Mouse (Mus musculus): ENCODE results near the gene Pdgfa.

The Pdgfa gene

DNA sequence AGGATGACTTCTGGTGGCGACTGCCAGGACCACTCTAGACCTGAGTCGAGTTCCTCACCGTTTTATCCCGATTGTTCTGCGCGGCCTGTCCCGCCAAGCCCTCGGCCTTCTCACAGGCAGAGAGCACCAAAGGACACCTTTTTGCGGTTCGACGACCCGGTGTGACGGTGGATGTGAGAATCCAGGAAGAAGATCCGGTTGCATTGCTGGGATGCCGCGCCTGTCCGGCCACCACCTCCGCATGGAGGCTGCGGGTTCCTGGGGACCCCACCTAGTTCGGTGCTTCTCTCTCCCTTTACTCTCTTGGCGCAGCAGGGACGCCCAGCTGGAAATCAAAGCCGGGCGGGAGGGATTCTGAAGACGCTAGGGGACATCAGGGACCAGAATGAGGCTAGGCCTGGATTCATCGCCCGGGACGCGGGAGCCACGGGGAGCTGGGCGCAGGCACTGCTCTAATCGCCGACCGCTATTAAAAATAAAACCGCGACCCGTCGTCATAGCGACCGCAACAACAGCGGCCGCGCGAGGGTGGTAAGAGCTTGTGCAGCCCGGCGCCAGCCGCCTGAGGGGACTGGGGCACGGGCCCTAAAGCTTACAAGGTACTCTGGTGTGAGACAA lies at the start of gene Pdgfa:
TSS of gene Pdgfa (minus strand) at position 200 of the 618 bp plus-strand sequence.
- peak; percentile 66 for DNase-seq (ENCODE audit: low spot score)

DNA sequence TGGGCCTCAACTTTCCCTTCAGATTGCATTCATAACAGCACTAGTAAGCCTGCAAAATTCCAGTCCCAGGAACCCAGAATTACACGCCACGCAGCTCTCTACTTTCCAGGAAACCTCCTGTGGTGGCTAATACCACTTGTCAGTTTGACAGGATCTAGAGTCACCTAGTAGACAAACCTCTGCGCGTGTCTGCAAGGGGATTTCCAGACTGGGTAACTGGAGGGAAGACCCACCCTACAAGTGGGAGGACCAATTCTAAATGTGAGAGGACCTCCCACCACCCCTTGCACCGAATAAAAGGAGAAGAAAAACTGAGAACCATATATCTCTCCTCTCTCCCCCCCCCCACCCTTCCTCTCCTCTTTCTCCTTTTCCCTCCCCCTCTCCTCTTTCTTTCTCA lies 49.5 kb upstream of the Pdgfa start:
- no peak for DNase-seq (ENCODE audit: low spot score)

DNA sequence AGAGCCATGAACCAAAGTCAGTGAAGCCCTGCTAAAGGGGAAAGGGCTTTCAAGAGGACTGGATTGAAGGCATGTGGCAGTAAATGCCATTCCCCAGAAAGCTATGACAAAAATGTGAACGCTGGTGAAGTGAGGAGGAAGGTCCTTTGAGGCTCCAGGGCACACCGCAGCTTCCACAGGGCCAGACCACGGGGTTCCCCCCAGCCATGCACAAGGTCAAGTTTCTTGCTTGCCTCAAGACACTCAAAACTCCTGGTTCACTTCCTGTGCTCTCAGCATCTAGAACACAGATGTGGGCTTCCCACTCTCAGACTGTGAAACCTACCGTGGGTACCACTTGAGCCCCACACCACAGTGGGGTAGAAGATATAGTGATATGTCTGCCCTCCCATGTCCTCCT lies 46.4 kb upstream of the Pdgfa start:
- DNase-seq (ENCODE audit: low spot score): no peak

DNA sequence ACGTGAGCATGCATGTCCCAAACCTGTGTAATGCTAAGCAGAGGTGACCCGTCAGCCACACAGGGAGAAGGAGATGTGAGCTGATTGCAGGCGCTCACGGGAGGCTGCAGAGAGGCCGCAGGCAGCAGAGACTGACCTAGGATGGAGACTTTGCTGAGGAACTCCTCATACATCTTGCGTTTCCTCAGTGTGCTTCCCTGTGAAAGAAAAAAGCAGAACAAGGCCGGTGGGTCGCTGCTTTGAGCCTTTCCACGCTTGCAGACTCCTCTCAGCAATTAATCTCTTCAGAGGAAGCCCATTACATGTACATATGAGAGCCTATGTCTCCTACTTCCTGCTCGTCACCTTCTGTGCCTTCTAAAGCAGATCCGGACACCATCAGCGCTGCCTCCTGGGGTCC lies 45.1 kb upstream of the Pdgfa start:
- no peak for DNase-seq (ENCODE audit: low spot score)

DNA sequence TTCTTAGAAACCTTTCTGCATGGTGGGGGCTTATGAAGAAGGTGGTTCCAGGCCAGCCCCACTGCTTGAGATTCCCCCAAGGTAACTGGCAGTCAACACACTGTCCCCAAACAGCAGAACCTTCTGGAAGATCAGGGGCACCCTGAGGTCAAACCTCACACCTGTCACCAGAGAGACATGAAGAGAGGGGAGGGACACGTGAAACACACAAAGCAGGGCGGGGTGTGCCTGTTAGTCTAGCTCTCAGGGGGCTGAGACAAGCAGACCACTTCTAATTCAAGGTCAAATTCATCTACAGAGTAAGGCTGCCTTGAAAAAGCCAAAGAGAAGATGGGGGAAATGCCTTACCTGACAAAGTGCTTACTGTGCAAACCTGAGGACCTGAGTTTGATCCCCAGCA lies 38.0 kb upstream of the Pdgfa start:
- no peak for DNase-seq (ENCODE audit: low spot score)

DNA sequence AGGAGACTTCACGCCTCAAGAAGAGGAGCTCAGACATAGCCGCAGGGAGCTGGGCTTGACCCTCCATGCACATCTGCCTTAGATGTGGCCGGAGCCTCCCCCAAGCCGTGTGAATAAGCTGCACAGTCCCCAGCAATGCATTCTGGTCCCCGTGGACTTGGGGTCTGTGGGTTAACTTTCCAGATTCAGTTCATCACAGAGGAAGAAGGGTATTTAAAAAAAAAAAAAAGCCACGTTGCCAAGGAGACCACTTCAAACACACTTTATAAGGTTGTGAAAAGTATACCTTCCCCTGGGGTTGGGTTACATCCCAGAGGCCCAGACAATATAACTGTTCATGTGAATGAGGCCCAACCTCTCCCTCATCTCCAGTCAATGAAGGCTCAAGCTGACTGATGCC lies 37.6 kb upstream of the Pdgfa start:
- no peak for DNase-seq (ENCODE audit: low spot score)

DNA sequence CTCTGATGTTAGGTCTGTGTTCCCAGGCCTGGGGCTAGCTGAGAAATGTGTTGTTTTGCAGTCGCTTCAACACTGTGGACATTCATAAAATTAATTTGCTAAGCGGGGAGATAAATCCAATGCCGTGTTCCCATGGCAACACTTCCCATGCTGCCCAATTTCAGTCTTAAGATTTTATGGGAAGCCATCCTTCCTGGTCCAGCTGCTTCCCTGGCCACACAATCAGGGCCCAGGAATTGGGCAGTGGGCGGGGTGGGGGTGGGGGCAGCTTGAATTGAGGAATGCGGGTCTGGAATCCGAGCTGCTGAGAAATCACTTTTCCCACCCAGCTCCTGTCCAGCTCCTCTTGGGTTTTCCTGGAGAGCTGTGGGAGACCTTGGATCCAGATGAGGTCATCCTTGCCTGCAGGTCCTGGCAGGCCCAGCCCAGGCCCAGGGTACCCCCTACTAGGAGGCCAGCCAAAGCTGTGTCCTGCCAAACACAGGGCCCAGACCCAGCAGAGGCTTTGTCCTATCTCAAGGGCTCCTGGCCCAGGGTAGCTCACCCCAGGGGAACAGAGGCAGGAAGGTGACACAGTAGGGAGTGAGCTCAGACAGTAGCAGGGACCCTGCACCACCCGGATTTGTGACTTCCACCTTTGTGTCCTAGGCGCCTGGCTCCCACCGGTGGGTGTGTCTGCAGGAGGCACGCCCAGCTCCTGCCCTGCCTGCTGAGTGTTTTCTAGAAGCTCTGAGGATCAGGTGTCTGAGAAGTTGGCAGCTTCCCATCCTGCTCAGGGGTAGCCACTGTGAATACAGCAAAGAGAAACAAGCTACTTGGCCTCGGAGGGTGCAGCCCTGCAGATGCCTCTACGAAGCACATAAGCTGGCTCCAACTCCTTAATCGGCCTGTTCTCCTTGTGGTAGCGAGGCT lies 36.5 kb upstream of the Pdgfa start:
- DNase-seq (ENCODE audit: low spot score): peak; percentile 48

DNA sequence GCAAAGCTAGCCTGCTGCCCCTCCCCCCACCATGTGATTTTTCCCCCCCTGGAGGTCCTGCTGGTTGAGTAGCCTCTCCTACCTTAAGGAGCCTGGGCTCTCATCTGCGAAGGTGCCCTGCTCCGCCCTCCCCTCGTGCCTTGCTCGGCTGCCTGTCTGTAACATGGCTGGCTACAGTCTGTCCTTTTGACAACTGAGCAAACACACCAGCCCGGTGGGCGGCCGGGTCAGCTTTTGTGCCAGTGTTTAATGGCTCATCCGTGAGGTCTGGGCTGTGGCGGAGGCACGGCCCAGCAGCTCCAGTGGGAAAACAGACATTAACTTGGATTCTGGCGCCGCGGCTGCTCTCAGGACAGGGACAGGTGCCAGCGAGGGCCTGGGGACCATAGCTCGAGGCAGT lies 30.4 kb upstream of the Pdgfa start:
- DNase-seq (ENCODE audit: low spot score): no peak

DNA sequence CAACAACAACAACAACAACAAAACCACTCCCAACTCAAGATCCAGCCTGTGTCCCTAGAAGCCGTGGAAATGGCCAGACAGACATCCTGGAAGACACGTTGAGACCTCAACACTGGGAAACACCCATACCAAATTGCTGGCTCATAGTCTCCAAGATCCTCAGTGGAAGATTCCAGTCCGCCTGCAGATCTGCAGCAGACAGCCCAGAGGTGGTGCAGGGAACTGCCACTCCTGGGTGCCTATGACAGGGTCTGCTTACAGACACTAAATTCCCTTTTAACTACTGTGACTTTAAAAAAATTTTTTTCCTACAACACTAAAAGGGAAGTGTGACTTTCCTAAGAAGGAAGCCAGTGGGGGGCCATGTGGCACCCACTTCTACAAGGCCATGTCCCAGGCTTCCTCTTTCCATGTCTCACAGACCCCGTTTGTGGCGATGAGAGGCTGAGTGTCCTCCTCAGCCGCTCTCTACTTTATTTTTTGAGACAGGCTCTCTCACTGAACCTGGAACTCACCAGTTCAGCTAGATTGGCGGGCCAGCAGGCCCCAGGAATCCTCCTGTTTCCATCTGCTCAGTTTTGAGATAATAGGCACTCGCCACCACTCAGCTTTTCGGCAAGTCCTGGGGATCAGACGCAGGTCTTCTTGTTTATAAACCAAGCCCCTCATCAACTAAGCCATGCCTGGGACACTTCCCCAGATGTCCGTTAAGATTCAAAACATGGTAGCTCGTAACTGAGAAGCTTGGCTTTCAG lies 27.4 kb upstream of the Pdgfa start:
- no peak for DNase-seq (ENCODE audit: low spot score)

DNA sequence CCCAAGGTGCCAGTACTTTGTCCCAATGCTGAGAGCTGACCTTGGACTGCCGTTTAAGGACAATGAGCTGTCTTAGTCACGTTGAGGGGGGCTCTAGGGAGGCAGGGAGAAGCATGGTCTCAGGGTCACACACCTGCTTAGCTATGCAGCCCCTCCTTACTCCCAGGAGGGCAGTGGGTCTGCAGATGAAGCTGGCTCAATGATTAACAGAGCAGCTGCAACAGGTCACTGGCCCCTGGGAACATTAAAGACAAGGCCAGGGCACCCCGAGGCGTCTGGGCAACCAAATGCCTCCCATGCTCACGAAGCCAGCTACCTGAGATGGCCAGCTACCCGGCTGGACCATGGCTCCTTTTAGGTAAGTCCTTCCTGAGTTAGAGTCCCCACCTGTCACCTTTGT lies 23.4 kb upstream of the Pdgfa start:
- no peak for DNase-seq (ENCODE audit: low spot score)

DNA sequence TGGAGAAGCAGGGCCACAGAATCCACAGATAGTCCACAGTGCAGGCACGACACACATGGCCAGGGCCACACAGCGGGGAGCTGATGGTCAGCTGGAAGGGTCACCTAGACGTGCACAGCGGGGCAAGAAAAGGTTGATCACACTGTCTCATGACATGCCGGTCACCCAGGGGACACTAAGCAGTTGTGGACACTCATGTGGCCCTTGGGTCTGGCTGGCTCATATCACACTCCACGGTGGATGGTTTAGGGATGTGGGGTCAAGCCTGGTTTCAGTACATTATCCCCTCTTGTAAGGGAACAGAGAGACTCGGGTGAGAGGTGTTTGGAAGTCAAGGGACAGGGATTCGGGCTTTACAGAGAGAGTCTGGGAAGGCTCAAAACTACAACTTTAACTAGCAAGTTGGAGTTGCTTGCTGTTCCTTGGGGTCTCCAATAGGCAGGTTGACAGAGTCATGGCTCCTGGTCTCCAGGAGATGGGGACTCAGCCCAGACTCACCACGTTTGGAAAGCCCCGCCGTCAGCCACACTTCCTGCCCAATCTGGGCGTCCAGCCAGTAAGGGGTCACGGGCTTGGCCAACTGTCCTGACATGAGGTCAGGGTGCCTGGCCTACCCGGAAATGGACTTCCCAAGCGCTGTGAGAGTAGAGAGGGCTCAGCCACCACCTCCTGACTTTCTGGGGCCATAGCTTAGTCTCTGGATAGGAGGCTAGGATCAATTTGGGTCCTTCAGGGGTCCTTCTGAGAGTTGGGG lies 20.4 kb upstream of the Pdgfa start:
- peak; percentile 83 for DNase-seq (ENCODE audit: low spot score)

DNA sequence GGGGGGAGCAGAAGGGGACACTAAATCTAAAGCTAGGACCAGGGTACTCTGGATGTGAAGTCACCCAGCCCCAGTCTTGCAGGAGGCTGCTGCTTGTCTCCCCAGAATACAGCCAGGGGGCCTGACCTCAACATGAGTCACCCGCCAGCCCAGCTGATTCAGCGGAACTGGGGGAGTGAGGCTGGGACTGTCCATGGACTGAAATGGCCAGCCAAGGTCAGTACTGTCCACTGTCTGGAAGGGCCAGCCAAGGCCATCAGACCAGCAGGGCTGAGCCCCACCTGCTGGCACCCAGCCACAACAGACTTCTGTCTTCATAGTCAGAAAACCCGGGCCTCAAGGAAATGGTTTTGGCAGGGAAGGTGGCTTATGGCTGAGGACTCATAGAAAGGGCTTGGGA lies 17.9 kb upstream of the Pdgfa start:
- no peak for DNase-seq (ENCODE audit: low spot score)

DNA sequence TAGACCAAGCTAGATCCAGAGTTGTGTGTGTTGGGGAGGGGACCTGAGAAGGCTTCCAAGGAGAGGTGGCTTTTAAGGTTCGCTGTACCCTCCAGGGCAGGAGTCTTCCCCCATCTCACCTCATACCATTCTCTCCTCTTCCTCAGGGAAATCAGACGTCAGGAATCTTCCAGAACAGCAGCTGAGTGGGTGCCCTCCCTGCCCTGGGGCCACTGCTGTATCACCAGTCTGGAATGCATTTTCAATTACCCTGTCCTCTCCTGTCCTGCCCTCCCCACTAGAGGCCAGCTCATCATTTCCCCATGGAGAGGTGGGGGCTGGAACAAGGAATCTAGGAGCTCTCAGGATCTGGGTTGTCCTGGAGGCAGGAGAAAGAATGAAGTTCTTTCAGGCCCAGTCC lies 13.5 kb upstream of the Pdgfa start:
- DNase-seq (ENCODE audit: low spot score): no peak

DNA sequence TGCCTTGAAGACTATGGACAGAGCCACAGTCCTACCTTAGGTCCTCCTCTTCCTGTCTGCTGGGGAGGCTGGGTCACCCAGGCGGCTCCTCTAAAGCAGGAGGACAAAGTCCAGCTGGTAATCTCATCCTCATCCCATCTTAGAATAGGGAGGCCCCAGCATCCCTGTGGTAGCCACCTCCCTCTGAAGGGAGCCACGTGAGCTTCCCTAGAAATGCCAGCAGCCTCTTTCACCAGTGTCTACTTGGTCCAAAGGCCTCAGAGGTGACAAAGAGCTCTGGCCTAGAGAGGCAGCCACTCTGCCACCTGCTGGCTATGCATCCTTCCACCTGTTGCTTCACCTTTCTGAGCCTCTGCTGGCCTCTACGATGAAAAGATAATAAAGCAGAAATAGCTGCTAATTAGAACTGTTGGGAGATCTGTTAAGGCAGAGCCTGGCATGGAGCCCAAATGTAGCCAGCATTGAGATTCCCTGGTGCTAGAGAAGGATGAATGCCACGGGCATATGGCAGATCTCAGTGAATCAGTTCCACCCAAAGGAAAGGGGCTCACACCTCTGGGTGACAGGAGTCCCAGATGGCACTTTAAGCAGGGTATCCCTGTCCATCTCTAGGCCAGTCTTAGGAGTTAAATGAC lies 10.1 kb upstream of the Pdgfa start:
- peak; percentile 55 for DNase-seq (ENCODE audit: low spot score)

DNA sequence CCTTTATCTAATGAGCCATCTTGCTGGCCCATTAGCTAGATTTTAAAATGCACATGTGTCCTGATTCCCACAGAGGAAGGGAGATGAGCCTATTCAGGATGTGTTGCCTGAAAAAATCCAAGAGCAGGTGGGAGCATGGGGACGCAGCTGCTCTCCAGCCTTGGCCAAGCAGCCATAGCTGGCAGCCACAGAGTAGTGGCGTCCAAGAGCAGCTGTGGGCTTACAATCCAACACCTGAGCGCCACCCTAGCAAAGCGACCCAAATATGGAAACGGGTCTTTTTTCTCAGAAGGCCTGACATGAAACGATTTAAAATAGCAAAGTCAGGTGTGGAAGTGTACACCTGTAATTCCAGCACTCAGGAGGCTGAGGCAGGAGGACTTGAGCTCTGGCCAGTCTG lies 7.4 kb upstream of the Pdgfa start:
- no peak for DNase-seq (ENCODE audit: low spot score)

DNA sequence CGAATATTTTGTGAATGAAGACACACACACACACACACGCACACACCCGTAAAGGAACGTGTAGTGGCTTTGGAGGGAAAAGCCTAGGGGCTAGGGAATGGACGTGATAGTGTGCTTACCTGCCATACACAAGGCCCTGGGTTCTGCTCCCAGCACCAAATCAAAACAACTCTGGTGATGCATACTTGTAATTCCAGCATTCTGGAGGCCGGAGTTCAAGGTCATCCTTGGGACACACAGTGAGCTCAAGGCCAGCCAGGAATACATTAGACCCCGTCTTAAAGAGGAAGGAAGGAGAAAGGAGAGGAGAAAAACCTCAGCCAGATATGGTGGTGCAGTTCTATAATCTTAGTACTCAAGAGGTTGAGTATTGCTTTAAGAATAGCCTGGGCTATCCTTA lies 2.5 kb upstream of the Pdgfa start:
- DNase-seq (ENCODE audit: low spot score): no peak

DNA sequence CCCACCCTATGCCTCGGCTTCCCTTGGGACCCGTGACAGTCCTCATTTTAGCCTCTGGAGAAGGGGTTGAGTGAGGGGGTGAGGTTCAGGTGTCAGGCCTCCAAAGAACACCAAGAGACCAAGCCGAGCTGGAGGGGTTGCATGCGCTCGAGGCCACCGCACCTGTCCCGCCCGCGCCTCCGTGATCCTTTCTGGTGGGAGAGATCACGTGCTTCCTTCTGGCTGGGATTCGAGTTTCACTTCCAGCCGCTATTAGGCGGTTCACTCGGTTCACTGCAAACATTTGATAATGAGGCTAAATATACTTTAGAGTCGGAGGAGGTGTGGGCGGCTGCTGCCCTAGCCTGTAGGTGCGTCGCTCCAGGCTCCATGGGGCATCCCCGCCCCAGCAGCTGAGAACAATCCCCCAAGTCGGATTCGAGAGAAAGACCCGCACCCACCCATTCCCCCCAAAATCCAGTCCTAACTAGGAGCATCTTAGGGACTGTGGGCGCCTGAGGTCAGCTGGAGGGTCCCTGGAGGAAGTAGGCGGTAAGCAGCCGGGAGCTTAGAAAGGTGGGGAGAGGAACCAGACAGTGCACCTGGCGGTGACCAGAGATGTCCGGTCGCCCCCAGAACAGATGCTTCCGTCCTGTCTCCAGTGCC lies 888 bp upstream of the Pdgfa start:
- DNase-seq (ENCODE audit: low spot score): peak; percentile 61

DNA sequence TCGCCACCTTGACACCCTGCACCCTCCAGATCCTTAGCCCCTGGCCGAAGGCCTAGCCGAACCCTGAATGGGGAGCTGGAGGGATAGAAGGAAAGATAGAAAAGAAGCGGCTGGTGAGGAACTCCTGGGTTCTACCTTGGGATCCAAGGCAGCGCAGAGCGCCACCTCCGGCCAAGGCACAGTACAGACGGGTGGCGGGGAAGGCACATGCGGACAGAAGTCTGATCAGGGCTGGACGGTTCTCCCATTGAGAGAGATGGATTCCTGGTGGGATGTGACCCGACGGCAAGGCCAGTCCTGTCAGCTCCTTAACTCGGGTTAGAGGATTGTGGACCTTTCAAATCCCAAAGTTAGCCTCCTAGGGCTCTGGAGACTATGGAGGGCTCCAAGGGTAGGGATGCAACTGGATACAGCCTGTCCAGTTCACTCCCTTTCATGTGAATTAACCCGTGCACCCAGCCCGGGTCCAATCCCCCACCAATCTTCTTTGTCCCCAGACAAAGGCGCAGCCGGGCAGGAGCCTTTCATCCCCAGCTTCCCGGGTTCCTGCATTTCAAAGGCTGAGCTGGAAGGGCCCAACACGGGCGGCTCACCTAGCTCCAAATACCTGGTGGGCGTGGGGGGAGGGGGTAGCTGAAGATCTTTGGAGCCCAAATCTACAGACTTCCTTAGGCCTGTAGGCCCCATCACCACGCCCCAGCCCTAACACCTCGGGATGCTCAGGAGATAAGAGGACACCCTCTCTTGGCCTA lies 672 bp downstream of the Pdgfa start:
- peak; percentile 36 for DNase-seq (ENCODE audit: low spot score)

DNA sequence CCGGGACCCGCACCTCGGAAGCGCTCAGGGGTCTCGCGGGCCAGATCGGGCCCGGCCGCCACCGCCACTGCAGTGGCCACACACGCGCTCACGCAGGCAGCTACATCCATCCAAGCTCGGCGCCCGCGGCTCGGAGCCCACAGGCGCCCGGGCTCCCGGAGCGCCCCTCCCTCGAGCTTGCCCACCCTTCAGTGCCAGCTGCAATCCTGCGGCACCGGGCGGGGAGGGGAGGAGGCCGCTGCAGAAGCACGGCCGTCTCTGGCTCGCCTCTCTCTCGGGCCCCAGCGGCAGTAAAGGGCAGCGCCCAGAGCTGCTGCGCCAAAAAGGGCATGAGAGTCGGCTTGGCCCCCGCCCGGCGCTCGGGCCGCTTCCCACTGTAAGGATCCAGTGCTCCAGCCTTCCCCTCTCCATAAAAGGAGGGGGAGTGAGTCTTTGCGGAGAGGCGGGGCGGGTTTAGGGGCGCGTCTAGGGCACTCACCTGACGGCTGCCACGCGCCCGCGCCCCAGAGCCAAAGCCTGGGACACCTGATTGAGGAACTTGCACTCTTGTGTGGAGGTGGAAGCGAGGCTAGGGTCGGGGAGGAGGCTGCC lies 1.4 kb downstream of the Pdgfa start:
- peak; percentile 91 for DNase-seq (ENCODE audit: low spot score)

All from lung, postnatal 25 days (tissue).